Mouse (Mus musculus): ENCODE data around the gene Ccl2. TPM values are rescaled to one million over a fixed set of nuclear protein-coding genes. Genes with fewer than 3 reads are reported as not detected.

The Ccl2 gene
- polyA plus RNA-seq, 1 experiment from 2014 or later = 2.7 TPM

DNA sequence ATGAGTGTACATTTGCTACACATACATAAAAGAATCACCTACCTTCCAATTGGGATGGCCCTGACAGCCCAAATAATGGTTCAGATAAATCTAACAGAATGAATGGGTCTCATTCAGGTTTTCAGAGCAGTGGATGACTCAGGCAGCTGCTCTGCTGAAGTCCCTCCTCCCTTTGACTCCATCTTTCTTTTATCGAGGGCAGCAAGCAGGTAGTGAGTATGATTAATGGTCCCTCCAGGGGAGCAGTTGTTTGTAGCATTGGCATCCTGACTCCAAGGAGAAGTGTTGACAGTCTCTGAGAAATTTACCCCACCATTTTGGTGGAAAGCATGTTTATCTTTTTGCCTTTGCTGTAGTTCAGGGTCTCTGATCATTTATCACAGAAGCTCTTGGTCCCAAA is 21.6 kb upstream of the Ccl2 start:
- no peak for ATAC-seq (ENCODE audit: low FRiP score, low TSS enrichment)
- Histone ChIP-seq H3K9me3 (ENCODE audit: low read length) (no peaks in the 10 kb centered on the region), H3K4me3 (ENCODE audit: low read length) (no peak overlapping the region), H3K27me3 (ENCODE audit: insufficient read depth, low read length) (no peaks in the 10 kb centered on the region), H3K4me1 (ENCODE audit: insufficient read depth, low read length) (no peaks in the 10 kb centered on the region), H3K27ac (ENCODE audit: low read length) (no peak overlapping the region), H3K9ac (replicated peaks; ENCODE audit: low read length) (no peak overlapping the region), H3K4me2 (replicated peaks; ENCODE audit: low read depth, low read length) (no peak overlapping the region), H3K36me3 (ENCODE audit: insufficient read depth, low read length) (no peaks in the 10 kb centered on the region)
- 26% methylated on average over 1 of the region's 1 CpGs for WGBS

DNA sequence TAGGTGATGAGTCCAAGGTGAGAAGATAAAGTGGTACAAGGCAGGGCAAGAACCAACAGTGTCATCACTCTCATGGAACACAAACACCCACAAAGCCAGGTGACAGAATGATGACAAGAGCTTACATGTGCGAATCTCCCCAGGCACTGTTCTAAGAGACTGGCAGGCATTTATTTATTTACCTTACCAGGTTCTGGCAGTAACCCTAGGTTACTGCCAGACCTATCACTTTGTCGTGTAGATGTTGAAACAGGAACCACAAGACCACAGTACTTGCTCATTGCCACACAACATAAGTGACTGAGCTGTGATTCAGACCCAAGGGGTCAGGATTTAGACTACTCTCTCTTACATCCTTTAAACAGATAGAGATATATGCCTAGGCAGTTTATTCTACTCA is 20.3 kb upstream of the Ccl2 start:
- no peak for ATAC-seq (ENCODE audit: low FRiP score, low TSS enrichment)
- H3K4me1 ChIP-seq (ENCODE audit: insufficient read depth, low read length) = no peaks in the 10 kb centered on the region
- no peak overlapping the region for H3K4me2 ChIP-seq (replicated peaks; ENCODE audit: low read depth, low read length)
- no peak overlapping the region for H3K4me3 ChIP-seq (ENCODE audit: low read length)
- H3K27me3 ChIP-seq (ENCODE audit: insufficient read depth, low read length) = no peaks in the 10 kb centered on the region
- H3K27ac ChIP-seq (ENCODE audit: low read length) = no peak overlapping the region
- WGBS = 77% methylated on average over 2 of the region's 2 CpGs
- no peaks in the 10 kb centered on the region for H3K36me3 ChIP-seq (ENCODE audit: insufficient read depth, low read length)
- no peaks in the 10 kb centered on the region for H3K9me3 ChIP-seq (ENCODE audit: low read length)
- H3K9ac ChIP-seq (replicated peaks; ENCODE audit: low read length) = no peak overlapping the region

DNA sequence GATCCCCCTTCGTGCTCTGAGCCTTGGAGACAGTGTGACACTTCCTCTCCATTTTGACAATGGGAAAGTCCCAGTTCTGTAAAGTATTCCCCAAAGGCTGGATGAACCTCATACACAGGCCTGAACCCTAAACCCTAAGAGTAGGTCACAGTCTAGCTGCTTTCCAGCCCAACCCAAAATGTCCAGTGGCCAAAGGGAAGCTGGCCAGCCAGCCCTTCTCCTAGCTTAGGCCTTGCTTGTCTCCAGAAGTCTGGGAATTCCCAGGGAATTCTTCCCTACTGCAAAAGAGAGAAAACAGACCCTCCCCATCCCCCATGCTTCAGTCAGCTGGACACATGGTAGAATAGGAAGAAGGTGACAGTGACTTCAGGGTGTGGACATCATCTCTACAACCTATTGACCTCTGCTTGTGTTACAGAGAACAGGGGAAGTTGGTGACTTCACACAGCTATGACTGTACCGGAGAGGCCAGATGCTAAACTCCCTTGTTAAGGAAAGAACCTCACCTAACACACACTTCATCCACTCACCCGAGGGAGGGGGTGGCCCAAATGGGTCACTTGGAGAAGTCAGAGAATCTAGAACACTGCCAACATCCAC is 19.1 kb upstream of the Ccl2 start:
- Histone ChIP-seq H3K4me1 (ENCODE audit: insufficient read depth, low read length) (no peaks in the 10 kb centered on the region), H3K9ac (replicated peaks; ENCODE audit: low read length) (no peak overlapping the region), H3K27ac (ENCODE audit: low read length) (no peak overlapping the region), H3K4me2 (replicated peaks; ENCODE audit: low read depth, low read length) (no peak overlapping the region), H3K27me3 (ENCODE audit: insufficient read depth, low read length) (no peaks in the 10 kb centered on the region), H3K4me3 (ENCODE audit: low read length) (no peak overlapping the region), H3K36me3 (ENCODE audit: insufficient read depth, low read length) (no peaks in the 10 kb centered on the region), H3K9me3 (ENCODE audit: low read length) (no peaks in the 10 kb centered on the region)
- no peak for ATAC-seq (ENCODE audit: low FRiP score, low TSS enrichment)
- 79% methylated on average over 3 of the region's 3 CpGs for WGBS

DNA sequence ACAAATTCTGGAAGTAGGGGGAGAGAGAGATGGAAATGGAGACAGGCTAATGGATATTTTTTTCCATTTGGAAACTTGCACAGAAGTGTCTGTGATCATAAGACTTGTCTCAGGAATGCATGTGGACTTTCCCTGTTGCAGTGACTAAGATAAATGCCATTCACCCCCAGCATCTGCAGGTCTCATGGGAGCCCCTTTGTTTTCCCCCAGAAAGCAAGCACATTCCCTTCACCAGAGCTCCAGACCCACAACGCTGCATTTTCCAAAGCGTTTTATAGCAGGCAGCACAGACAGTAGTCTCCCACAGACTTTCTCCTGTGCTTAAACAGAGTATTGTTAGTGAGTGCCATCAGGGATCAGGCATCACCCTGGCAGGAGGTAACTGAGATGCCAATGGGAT is 16.0 kb upstream of the Ccl2 start:
- Histone ChIP-seq H3K9me3 (ENCODE audit: low read length) (no peaks in the 10 kb centered on the region), H3K9ac (replicated peaks; ENCODE audit: low read length) (no peak overlapping the region), H3K27ac (ENCODE audit: low read length) (no peak overlapping the region), H3K27me3 (ENCODE audit: insufficient read depth, low read length) (no peaks in the 10 kb centered on the region), H3K4me1 (ENCODE audit: insufficient read depth, low read length) (no peaks in the 10 kb centered on the region), H3K4me2 (replicated peaks; ENCODE audit: low read depth, low read length) (no peak overlapping the region), H3K4me3 (ENCODE audit: low read length) (no peak overlapping the region), H3K36me3 (ENCODE audit: insufficient read depth, low read length) (no peaks in the 10 kb centered on the region)
- WGBS = 49% methylated on average over 2 of the region's 2 CpGs
- no peak for ATAC-seq (ENCODE audit: low FRiP score, low TSS enrichment)

DNA sequence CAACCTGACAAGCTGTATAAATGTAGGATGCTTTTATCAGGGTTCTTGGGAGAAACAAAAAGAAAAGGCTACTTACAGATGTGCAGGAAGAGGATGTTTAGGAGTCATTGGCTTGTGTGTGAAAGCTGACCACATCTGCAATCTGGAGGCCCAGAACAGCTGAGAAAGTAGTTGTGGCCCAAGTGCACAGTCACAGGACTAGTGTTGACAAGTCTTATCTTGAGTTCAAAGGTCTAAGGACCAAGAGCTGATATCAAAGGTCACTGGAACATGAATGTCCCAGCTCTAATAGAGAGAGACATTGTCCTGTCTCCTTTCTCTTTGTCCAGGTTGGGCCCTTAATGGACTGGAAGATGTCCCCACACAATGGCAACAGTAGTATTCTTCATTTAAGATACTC is 15.6 kb upstream of the Ccl2 start:
- Histone ChIP-seq H3K9ac (replicated peaks; ENCODE audit: low read length) (no peak overlapping the region), H3K4me1 (ENCODE audit: insufficient read depth, low read length) (no peaks in the 10 kb centered on the region), H3K27me3 (ENCODE audit: insufficient read depth, low read length) (no peaks in the 10 kb centered on the region), H3K36me3 (ENCODE audit: insufficient read depth, low read length) (no peaks in the 10 kb centered on the region), H3K4me3 (ENCODE audit: low read length) (no peak overlapping the region), H3K4me2 (replicated peaks; ENCODE audit: low read depth, low read length) (no peak overlapping the region), H3K9me3 (ENCODE audit: low read length) (no peaks in the 10 kb centered on the region), H3K27ac (ENCODE audit: low read length) (no peak overlapping the region)
- ATAC-seq (ENCODE audit: low FRiP score, low TSS enrichment) = no peak

DNA sequence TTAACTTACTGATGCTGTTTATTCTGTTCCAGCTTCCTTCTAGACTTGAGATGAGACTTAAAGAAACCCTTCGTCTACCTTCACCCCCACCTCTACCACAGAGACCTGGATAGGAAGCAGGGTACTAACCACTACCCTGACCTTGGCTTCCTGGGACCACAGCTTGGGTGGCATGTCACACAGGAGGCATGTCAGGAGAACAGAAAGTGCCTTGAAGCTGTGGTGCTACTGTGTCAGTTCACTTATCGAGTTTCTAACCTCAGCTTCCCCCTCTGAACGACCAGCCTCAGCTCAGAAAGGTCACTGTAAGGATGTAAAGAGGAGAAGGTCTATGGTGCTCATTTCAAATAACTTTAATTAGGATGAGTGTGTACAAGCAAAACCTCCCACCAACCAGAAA is 14.0 kb upstream of the Ccl2 start:
- Histone ChIP-seq H3K9me3 (ENCODE audit: low read length) (no peaks in the 10 kb centered on the region), H3K4me3 (ENCODE audit: low read length) (no peak overlapping the region), H3K27ac (ENCODE audit: low read length) (no peak overlapping the region), H3K4me1 (ENCODE audit: insufficient read depth, low read length) (no peaks in the 10 kb centered on the region), H3K36me3 (ENCODE audit: insufficient read depth, low read length) (no peaks in the 10 kb centered on the region), H3K4me2 (replicated peaks; ENCODE audit: low read depth, low read length) (no peak overlapping the region), H3K27me3 (ENCODE audit: insufficient read depth, low read length) (no peaks in the 10 kb centered on the region), H3K9ac (replicated peaks; ENCODE audit: low read length) (no peak overlapping the region)
- 65% methylated on average over 3 of the region's 3 CpGs for WGBS
- no peak for ATAC-seq (ENCODE audit: low FRiP score, low TSS enrichment)

DNA sequence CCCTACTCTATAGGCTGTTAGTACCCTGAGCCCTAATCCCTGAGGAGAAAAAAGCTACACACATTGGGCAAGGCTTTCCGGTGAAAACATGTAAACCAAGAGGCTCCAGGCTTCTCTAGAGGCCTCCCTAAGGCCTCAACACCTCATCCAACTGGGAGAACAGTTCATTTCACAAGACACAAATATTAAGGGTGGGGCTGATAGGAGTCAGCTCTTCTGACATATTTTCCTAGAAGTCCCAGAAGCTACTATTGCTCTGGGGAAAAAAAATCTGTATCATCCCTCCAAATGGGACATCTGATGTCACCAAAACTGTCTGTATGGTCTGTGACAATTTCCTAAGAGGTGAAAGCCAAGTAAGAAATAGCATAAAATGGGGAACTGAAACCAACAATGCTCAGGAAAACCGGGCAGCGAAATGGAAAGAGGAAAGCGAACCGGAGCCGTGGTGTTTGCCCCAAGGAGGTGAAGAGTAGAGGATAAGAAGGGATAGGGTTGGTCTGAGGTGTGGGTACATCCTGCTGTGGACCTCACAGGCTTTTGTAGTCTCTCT is 12.8 kb upstream of the Ccl2 start:
- no peak overlapping the region for H3K4me3 ChIP-seq (ENCODE audit: low read length)
- no peaks in the 10 kb centered on the region for H3K9me3 ChIP-seq (ENCODE audit: low read length)
- H3K27ac ChIP-seq (ENCODE audit: low read length) = no peak overlapping the region
- H3K4me1 ChIP-seq (ENCODE audit: insufficient read depth, low read length) = no peaks in the 10 kb centered on the region
- no peak overlapping the region for H3K4me2 ChIP-seq (replicated peaks; ENCODE audit: low read depth, low read length)
- WGBS = 94% methylated on average over 6 of the region's 6 CpGs
- no peaks in the 10 kb centered on the region for H3K27me3 ChIP-seq (ENCODE audit: insufficient read depth, low read length)
- ATAC-seq (ENCODE audit: low FRiP score, low TSS enrichment) = no peak
- H3K9ac ChIP-seq (replicated peaks; ENCODE audit: low read length) = no peak overlapping the region
- no peaks in the 10 kb centered on the region for H3K36me3 ChIP-seq (ENCODE audit: insufficient read depth, low read length)

DNA sequence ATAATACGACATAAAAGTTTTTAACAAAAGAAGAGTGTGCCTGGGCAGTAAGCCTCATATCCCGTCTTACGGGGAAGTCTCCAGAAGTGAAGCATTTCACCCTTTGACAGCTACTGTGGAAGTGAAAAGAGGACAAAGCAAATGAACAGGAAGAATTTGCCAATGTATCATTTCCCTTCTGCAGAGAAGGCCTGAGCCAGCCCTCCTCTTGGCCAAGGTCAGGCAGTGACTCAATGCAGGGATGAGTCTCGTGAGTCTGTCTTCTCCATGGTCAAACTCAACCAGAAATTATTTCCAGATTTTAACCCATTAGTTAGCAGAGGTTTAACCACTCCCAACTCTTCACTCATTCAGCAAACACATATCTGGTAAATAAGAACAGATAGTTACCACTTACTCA is 11.6 kb upstream of the Ccl2 start:
- no peaks in the 10 kb centered on the region for H3K36me3 ChIP-seq (ENCODE audit: insufficient read depth, low read length)
- H3K9me3 ChIP-seq (ENCODE audit: low read length) = no peaks in the 10 kb centered on the region
- H3K9ac ChIP-seq (replicated peaks; ENCODE audit: low read length) = no peak overlapping the region
- H3K27ac ChIP-seq (ENCODE audit: low read length) = no peak overlapping the region
- no peaks in the 10 kb centered on the region for H3K4me1 ChIP-seq (ENCODE audit: insufficient read depth, low read length)
- no peak overlapping the region for H3K4me3 ChIP-seq (ENCODE audit: low read length)
- H3K4me2 ChIP-seq (replicated peaks; ENCODE audit: low read depth, low read length) = no peak overlapping the region
- ATAC-seq (ENCODE audit: low FRiP score, low TSS enrichment) = no peak
- 79% methylated on average over 4 of the region's 4 CpGs for WGBS
- H3K27me3 ChIP-seq (ENCODE audit: insufficient read depth, low read length) = no peaks in the 10 kb centered on the region

DNA sequence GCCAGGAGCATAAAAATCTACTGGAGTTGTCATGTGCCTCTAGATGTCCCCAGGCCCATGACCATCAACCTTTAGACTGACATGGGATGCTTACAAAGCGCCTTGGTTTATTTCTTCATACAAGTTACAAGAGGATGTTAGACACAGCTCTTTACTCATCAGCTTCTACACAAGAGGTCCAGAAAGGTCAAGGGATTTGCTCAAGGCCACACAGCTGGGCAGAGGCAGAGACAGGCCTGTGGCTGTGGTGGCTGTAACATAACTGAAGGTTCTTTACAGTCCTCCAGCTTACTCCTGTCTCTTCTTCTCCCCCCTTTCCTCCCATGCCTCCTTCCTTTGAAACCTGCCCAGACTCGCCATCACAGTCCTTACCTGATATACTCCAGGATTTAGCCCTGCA is 5.2 kb upstream of the Ccl2 start:
- Histone ChIP-seq H3K4me1 (ENCODE audit: insufficient read depth, low read length) (peaks cover 8% of the 10 kb centered on the region), H3K27me3 (ENCODE audit: insufficient read depth, low read length) (no peaks in the 10 kb centered on the region), H3K4me2 (replicated peaks; ENCODE audit: low read depth, low read length) (no peak overlapping the region), H3K36me3 (ENCODE audit: insufficient read depth, low read length) (no peaks in the 10 kb centered on the region), H3K4me3 (ENCODE audit: low read length) (no peak overlapping the region), H3K27ac (ENCODE audit: low read length) (no peak overlapping the region), H3K9me3 (ENCODE audit: low read length) (no peaks in the 10 kb centered on the region), H3K9ac (replicated peaks; ENCODE audit: low read length) (no peak overlapping the region)
- ATAC-seq (ENCODE audit: low FRiP score, low TSS enrichment) = no peak
- WGBS = 80% methylated on average over 2 of the region's 2 CpGs

DNA sequence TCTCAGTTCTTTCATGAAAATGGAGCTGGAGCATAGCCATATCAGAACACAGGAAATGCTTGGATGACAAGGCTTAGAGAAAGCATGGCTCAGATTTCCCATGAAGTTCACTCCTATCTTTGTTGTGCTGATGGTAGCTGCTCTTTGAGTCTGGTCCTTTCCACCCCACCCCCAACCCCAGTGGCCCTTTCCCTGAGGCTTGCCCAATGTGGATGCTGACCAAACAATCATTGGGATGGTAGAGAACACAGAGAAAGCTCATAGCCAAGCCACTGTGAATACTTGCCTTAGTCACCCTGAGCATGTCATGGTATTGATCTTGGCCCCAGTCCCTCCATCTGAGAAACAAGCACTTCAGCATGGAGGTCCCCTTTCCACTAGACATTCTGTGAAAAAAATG is 3.2 kb upstream of the Ccl2 start:
- Histone ChIP-seq H3K4me3 (ENCODE audit: low read length) (no peak overlapping the region), H3K27me3 (ENCODE audit: insufficient read depth, low read length) (no peaks in the 10 kb centered on the region), H3K9me3 (ENCODE audit: low read length) (no peaks in the 10 kb centered on the region), H3K27ac (ENCODE audit: low read length) (peak overlapping the region; percentile 75), H3K36me3 (ENCODE audit: insufficient read depth, low read length) (no peaks in the 10 kb centered on the region), H3K4me1 (ENCODE audit: insufficient read depth, low read length) (peaks cover 8% of the 10 kb centered on the region), H3K9ac (replicated peaks; ENCODE audit: low read length) (no peak overlapping the region), H3K4me2 (replicated peaks; ENCODE audit: low read depth, low read length) (no peak overlapping the region)
- no peak for ATAC-seq (ENCODE audit: low FRiP score, low TSS enrichment)

Data from kidney, embryonic 16.5 days (tissue).